Mouse (Mus musculus): ENCODE data around the gene Rnf146.
A peak's percentile ranks its signal among the peaks of the same experiment; 100 is the strongest.
"Not testable (repeated sequence)": the region's sequence is repeated elsewhere in the genome, so short reads cannot be mapped to it uniquely, and the experiment has no call there.

Rnf146 gene

GRCm38 (mm10) chr10:29362197-29362900 lies at the start of gene Rnf146:
Gene Rnf146 (minus strand): TSS chr10:29362442.
- no peak for DNase-seq (ENCODE audit: low spot score in 2 of 2)

- DNase-seq (ENCODE audit: low spot score in 2 of 2): peak in 1 of 2 experiments; percentile 71
Observed at GRCm38 (mm10) chr10:29402656-29403268, 40.5 kb upstream of the Rnf146 start.

GRCm38 (mm10) chr10:29394890-29395289 lies 32.6 kb upstream of the Rnf146 start:
- DNase-seq (ENCODE audit: low spot score in 2 of 2): not testable (repeated sequence)

GRCm38 (mm10) chr10:29381558-29381957 lies 19.3 kb upstream of the Rnf146 start:
- DNase-seq (ENCODE audit: low spot score in 2 of 2): no peak

GRCm38 (mm10) chr10:29374065-29374464 lies 11.8 kb upstream of the Rnf146 start:
- no peak for DNase-seq (ENCODE audit: low spot score in 2 of 2)

- DNase-seq (ENCODE audit: low spot score in 2 of 2): peak; percentile 81 to 95
Observed at GRCm38 (mm10) chr10:29361464-29362196, 612 bp downstream of the Rnf146 start.

- DNase-seq (ENCODE audit: low spot score in 2 of 2): no peak
Observed at GRCm38 (mm10) chr10:29361095-29361463, 1.2 kb downstream of the Rnf146 start.

GRCm38 (mm10) chr10:29354183-29354582 lies 8.1 kb downstream of the Rnf146 start:
- DNase-seq (ENCODE audit: low spot score in 2 of 2): no peak

GRCm38 (mm10) chr10:29352575-29352974 lies 9.7 kb downstream of the Rnf146 start:
- DNase-seq (ENCODE audit: low spot score in 2 of 2): no peak

- no peak for DNase-seq (ENCODE audit: low spot score in 2 of 2)
Observed at GRCm38 (mm10) chr10:29351420-29351819, 10.8 kb downstream of the Rnf146 start.

- no peak for DNase-seq (ENCODE audit: low spot score in 2 of 2)
Observed at GRCm38 (mm10) chr10:29346638-29347037, 15.6 kb downstream of the Rnf146 start.

GRCm38 (mm10) chr10:29344232-29344631 lies 18.0 kb downstream of the Rnf146 start:
- DNase-seq (ENCODE audit: low spot score in 2 of 2): no peak

GRCm38 (mm10) chr10:29338355-29339056 lies 23.7 kb downstream of the Rnf146 start:
- DNase-seq (ENCODE audit: low spot score in 2 of 2): peak; percentile 32 to 65

GRCm38 (mm10) chr10:29333836-29334235 lies 28.4 kb downstream of the Rnf146 start:
- no peak for DNase-seq (ENCODE audit: low spot score in 2 of 2)

GRCm38 (mm10) chr10:29324817-29325216 lies 37.4 kb downstream of the Rnf146 start:
- DNase-seq (ENCODE audit: low spot score in 2 of 2): no peak

GRCm38 (mm10) chr10:29313905-29314304 lies 48.3 kb downstream of the Rnf146 start:
- no peak for DNase-seq (ENCODE audit: low spot score in 2 of 2)

- peak; percentile 58 to 89 for DNase-seq (ENCODE audit: low spot score in 2 of 2)
Observed at GRCm38 (mm10) chr10:29313064-29313638, 49.1 kb downstream of the Rnf146 start, which contains the start of gene Echdc1. Gene Echdc1 (plus strand): TSS chr10:29313166.

- DNase-seq (ENCODE audit: low spot score in 2 of 2): no peak
Observed at GRCm38 (mm10) chr10:29311480-29312219, 50.6 kb downstream of the Rnf146 start.

- DNase-seq (ENCODE audit: low spot score in 2 of 2): no peak
Observed at GRCm38 (mm10) chr10:29302230-29302629, 60.0 kb downstream of the Rnf146 start.
